Mouse (Mus musculus) lung, adult 2 months (tissue): ENCODE data around the gene Ccdc120.

Source experiments
- CTCF ChIP-seq: fragments of 200-500 bp; IDR thresholded peaks from 2 replicates; pipeline ENCODE4 v1.5.1; 2011; ENCODE audit warnings: mild to moderate bottlenecking, low read length, control low read depth; ENCODE audit not compliant: insufficient read depth
- POLR2A ChIP-seq: fragments of 200-500 bp; IDR thresholded peaks from 2 replicates; pipeline ENCODE4 v1.6.1; 2011; ENCODE audit warnings: low read depth, mild to moderate bottlenecking, control low read depth, low read length, borderline replicate concordance; ENCODE audit errors: extremely low read depth

DNA sequence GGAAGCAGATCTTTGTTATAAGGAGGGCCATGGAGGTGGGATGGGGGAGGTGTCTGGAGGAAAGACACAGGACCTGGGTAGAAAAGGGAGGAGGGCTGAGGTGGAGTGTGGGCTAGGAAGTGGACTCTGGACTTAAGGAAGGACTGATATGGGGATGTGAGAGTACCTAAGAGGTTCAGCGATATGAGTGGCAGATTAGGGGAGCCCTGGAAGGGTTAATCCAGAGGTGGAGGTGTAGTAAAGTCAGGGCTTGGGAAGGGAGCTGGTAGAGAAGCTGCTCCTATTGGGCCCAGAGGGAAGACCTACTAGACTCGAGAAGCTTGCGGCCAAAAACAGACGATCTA, 21.8 kb downstream of the Ccdc120 start:
- TF ChIP-seq CTCF (no peak), POLR2A (no peak)
